Mouse (Mus musculus) cerebellum, adult 11-12 months (tissue): ENCODE measurements around the gene Cox6b2.

Experiments used
- DNase-seq: peaks from one replicate; pipeline ENCODE4 v3.0.0; 2022

Gene Cox6b2

DNA sequence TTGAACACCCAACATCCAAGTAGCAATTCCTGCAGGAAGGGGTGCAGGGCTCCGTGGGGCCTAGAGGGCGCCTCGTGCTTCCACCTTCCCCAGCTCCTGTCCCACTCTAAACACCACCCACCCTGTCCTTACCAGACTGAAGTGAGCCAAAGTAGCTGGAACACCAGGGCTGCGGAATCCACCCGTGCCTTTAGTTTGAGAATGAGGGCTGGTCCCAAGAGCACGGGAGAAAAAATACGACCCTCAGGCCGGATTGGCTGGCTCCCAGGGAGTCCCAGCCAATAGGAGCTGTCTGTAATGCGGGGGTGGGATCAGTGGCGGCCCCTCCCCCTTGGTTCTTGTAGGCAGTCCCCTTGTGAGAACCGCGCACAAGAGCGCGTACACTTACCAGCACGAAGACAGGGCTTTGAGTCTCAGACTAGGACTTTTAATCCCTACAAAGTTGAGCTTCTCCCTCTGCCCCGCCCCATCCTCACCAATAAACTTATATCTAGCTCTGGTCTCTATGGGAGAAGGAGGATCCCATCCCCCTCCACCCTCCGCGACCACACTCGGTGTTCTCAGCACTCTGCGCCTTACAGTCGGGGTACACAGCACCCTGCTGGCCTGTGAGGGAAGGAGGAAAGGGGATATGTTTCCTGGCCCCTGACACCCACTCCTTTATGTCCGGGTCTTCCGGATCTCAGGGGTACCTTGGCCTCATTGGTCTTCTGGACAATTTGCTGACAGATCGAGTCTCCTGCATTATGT is at the start of gene Cox6b2:
TSS of gene Cox6b2 (minus strand) at position 274 of the 750 bp plus-strand sequence.
- DNase-seq: no peak

DNA sequence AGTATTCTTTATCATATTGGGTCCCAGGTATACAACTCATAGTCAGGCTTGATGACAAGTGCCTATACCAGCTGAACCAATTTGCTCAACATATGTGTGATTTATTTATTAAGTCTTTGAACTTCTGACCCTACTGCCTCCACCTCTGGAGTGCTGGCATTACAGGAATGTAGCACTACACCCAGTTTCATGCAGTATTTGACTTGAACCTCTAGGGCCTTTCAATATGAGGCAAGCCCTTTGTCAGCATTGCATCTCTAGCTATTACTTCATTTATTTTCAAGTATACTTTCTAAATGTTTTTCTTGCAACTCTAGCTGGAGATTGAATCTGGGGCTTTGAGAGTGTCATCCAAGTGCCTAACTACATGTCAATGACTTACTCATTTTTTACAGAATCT is 49.4 kb upstream of the Cox6b2 start:
- DNase-seq: no peak

GRCm38 (mm10) chr7:4795767-4796433 is 43.0 kb upstream of the Cox6b2 start:
- peak; percentile 34 for DNase-seq

- no peak for DNase-seq
These were observed 41.8 kb upstream of the Cox6b2 start for GRCm38 (mm10) chr7:4794631-4795168.

DNA sequence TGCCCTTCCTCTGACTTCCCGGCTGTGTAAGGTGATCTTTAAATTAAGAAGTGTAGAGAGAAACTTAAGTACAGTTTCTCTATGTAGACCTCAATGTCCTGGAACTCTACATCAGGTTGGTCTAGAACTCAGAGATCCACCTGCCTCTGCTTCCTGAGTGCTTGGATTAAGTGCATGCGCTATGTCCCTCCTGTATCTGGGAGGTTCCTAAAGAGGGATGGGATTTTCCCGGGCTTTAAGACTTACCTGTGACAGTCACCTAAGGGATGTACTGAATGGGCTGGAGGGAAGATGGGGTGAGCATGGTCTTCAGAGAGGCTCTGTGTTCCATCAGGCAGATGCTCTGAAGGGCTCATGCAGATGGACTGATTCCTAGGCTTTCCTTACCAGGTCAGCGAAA is 40.8 kb upstream of the Cox6b2 start:
- no peak for DNase-seq

DNA sequence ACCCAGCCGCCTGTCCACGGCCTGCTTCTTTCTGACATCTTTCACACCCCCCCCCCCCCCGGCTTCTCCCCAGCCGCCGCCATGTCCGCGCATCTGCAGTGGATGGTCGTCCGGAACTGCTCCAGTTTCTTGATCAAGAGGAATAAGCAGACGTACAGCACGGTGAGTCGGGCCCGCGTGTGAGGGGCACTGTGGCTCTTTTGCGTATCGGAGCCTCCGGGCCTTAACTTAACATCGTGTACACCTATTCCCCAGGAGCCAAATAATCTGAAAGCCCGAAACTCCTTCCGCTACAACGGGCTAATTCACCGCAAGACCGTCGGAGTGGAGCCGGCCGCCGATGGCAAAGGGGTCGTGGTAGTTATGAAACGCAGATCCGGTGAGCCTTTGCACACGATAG is 40.4 kb upstream of the Cox6b2 start:
- peak; percentile 42 for DNase-seq

DNA sequence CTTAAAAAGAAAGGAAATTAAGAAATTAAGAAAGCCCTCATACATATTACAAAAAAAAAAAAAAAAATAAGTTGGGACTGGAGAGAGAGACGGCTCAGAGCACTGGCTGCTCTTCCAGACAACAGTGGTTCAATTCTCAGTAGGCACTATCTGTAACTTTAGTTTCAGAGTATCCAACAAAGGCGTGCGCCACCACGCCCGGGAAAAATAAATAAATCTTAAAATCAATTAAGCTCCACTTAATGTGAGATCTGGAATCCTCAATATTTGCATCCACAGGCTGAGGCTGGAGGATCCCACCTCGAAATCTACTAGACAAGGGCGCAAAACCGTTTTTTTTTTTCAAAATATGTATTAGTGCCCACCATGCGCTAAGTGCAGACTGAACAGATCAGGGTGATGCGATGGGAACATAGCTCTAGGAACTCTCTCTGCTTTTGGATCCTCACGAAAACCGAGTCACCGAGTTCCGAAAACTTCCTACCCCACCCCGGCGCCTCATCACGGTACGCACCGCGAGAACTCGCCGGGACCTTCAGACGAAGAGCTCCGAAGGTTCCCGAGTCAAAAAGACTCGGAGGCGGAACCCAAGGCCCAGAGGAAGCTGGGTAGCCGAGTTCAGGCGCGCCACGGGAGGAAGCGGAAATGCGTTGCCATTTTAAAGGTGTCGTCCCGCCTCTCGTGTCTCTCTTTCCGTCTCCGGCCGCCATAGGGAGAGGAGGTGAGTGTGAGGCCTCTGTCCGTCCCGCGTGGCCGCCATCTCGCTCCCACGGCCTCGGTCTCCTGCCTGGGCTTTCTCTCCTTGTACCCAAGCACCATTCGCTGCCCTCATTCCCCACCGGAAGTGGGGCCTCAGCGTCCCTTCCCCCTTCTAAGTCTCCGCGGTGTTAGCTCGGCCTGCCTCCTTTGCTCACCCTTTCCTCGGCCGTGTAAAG is 39.7 kb upstream of the Cox6b2 start, which contains the start of gene Rpl28:
TSS of gene Rpl28 (plus strand) at position 597 of the 935 bp plus-strand sequence.
- DNase-seq: peak; percentile 94

DNA sequence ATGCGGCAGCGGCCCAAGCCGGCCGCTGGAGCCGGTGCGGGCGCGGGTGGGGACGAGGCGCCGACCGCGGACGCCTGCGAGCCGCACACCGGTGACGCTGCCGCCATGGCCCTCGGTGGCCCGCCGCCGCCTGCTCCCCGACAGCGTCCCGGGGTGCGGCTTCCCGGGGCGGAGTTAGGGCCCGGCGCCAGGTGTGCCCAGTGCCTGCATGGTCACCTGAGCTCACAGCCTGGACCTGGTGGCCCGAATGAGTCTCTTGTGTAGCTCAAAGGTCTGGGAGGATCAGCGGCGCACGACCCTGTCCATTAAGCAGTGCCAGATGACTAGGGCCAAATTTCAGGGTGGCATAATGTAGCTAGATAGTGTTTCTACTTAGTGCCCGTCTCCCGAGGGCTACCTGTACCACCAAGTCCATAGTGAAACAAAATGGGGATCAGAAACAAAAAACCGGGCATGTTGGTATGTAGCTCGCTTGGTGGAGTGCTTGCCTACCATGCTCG is 36.6 kb upstream of the Cox6b2 start, which contains the start of gene Tmem238:
TSS of gene Tmem238 (minus strand) at position 221 of the 500 bp plus-strand sequence.
- DNase-seq: peak; percentile 81

DNA sequence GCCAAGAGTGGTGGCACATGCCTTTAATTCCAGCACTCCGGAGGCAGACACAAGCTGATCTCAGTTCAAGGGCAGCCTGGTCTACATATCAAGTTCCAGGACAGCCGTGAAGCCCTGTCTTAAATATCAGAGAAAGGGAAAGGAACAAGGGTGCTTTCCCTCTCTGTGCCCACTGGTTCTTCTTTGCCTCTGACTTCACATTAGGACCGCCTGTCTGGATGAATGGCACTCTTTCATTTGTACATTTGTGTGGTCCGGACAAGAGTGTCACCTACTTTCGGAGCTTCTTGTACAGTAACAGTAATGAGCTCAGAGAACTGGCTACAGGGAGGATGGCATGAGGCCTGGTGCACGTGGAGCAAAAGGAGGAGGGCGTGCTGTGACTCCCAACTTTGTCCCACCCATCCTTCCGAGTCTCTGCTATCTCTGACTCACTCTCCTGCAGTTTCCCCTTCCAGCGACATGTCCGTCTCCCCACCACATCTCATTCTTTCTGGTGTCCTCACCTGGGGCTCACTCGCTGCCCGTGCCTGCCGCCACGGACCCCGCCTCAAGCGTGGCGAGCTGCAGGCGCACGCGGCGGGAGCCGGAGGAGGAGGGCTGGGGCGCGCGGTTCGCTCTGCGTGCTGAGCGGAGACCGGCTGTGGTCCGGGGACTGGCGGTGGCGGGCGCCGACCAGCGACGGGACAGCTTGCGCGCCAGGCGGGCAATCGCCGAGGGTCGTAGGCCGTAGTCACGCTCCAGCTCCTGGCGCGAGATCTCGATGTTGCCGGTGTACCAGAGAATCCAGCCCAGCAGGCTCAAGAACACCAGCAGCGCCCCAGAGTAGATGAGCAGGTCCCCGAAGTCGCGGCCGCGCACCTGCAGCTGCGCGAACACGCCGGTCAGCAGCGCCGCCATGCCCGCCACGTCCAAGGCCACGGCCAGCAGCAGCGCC is 35.9 kb upstream of the Cox6b2 start:
- DNase-seq: peak; percentile 63

GRCm38 (mm10) chr7:4783667-4784268 is 30.9 kb upstream of the Cox6b2 start:
- peak; percentile 84 for DNase-seq

GRCm38 (mm10) chr7:4782759-4783158 is 29.9 kb upstream of the Cox6b2 start, which contains the start of the genes Il11 and Tmem190:
TSS of gene Il11 (minus strand) at chr7:4782859.
TSS of gene Tmem190 (plus strand) at chr7:4782937.
- no peak for DNase-seq

- no peak for DNase-seq
These were observed 29.2 kb upstream of the Cox6b2 start for GRCm38 (mm10) chr7:4782130-4782529.

DNA sequence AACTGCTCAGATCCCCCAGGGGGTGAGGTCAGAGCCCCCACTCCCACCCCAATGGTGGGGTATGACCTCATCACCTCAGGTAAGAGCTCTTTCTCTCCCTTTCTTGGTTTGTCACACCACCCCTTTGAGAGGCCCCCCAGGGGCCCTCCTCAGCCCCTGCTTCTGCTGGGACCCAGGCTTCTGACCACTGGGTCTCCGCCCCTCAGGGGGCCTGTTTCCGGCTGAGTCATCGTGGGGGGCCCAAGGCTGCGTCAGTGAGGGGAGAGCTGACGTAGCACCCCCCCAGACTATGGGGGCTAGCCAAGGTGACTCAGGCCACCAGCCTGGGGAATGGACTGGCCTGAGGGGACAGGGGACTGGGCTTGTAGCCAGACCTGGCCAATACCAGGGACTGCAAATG is 27.0 kb upstream of the Cox6b2 start:
- DNase-seq: peak; percentile 40

DNA sequence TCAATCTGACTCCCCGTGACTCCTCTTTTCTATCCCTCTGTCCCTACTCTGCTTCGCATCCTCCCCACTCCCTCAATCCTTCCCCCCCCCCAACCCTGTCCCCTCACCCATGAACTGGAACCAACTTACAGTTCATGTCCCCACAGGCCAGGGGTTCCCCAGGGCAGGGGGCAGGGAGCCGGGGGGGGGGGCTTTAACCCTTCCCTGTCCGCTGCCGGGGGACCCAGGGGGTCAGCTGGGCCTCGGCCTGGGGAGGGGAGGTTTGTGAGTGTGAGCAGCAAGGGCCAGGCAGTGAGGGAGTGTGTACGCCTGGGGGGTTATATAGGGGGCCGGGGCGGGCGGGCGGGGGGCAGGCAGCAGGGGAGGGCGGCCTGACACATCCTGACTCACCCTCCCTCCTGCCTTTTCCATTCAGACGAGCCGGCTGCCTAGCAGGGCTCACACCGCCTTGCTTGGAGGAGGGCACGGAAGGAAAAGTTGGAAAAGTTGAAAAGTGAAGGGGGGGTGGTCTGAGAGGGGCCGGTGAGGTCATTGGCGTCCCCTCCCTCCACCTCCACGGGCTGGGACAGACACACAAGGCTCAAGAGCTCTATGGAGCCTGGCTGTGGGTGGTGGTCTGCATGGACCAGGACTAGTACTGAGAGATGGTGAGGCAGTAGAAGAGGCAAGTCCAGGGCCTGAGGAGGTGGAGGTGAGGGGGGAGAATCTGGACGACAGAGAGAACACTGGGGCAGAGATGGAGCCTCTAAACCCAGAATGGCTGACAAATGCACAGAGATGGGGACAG is 25.1 kb upstream of the Cox6b2 start:
- DNase-seq: no peak

DNA sequence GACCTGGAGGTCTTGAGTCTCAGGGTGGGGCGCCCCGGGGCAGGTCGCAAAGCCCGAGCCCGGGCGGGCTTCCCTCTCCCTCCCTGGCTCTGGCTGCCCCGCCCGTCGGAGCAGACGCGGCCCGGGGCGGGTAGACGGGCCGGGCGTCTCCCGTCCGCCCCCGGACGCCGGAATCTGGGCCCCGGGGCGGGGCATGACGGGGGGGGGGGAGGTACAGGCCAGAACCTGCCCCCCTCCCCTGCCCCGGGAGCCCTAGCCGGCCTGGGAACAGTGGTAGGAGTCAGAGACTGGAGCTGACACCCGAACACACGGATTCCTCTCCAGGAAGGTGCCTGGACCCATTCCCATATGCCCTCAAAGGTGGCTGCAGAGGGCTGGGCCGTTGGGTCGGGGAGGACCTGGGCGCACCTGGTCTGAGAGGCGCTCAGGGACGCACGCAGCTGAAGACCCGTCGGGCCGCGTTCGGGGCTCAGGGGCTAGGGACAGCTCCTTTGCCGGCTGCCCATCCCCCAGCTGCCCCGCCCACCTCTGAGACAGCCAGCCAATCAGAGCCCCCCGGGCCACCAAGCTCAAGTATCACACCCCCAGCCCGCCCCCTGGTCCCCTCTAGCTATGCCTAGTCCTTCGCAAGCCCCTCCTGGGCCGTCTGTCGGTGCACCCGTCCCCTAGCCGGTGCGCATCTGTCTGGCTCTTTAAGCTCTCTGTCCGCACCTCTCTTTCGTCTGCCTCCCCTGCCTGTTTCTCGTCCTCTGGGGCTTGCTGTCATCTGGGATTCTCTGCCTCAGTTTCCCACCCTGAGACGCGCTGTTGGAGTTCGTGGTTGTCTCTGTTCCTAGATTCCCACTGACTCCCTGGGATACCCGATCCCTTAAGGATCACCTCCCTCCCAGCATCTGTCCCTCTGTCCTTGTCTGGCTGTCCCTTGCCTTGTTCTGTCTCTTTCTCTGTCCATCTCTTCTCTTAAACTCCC is 24.3 kb upstream of the Cox6b2 start:
- peak; percentile 15 for DNase-seq

- DNase-seq: no peak
These were observed 23.2 kb upstream of the Cox6b2 start for GRCm38 (mm10) chr7:4776131-4776530.

GRCm38 (mm10) chr7:4771202-4771601 is 18.3 kb upstream of the Cox6b2 start, which contains the start of gene Fam71e2:
TSS of gene Fam71e2 (minus strand) at chr7:4771302.
- no peak for DNase-seq

DNA sequence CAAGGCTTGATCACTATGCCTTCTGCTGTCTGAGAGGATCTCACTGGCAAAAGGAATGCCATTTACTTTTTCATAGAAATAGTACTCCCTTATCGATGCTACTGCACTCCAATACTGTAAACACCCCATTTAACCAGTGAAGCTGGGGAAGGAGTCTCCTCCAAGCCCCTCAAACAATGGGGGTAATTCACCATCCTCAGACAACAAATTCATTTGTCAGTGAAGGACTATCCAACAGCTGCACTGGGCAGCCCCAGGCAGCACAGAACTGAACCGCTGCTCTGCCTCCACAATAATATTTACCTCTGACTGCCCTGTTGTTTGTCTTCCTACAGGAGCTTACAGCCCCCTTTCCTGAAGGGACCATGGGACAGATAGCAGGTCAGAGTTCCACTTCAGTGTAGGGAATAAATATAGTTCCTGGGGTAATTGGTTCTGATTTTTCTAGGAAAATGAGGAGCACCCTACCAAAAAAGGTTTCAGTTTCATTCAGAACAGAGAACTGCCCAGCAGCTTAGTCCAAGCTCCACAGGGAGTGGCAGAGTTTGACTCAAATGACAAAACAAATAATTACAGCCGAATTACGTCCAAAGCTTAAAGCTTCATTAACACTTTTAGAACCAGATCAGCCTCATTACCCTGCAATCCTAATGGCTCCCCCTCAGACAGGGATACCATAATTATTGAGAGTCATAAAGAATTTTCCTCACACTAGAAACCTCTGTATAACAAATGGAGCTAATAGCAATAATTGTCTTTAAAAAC is 12.2 kb upstream of the Cox6b2 start:
- DNase-seq: no peak
